Mouse (Mus musculus) midbrain, embryonic 15.5 days (tissue): ENCODE results near the gene Sipa1l2. TPM values are rescaled to one million over a fixed set of nuclear protein-coding genes. Genes with fewer than 3 reads are reported as not detected.

Experiments
- ATAC-seq: fragments of 200-750 bp; cut with Nextera tagmentation; replicated peaks from 2 replicates; pipeline ENCODE4 v1.8.0; 2017; ENCODE audit warnings: moderate TSS enrichment
- H3K27ac ChIP-seq: fragments of 300-500 bp; sonication (generic); 2 replicates; pipeline ENCODE4 v1.5.1; 2015; ENCODE audit warnings: mild to moderate bottlenecking, inconsistent platforms
- H3K27me3 ChIP-seq: fragments of 300-500 bp; sonication (generic); replicated peaks from 2 replicates; pipeline ENCODE4 v1.6.1; 2015; ENCODE audit warnings: inconsistent platforms
- H3K36me3 ChIP-seq: fragments of 300-500 bp; sonication (generic); replicated peaks from 2 replicates; pipeline ENCODE4 v1.6.1; 2015; ENCODE audit warnings: inconsistent platforms
- H3K4me1 ChIP-seq: fragments of 300-500 bp; sonication (generic); 2 replicates; pipeline ENCODE4 v1.6.1; 2015; ENCODE audit warnings: inconsistent platforms
- H3K4me2 ChIP-seq: fragments of 300-500 bp; sonication (generic); 2 replicates; pipeline ENCODE4 v1.6.1; 2015; ENCODE audit warnings: inconsistent platforms, mild to moderate bottlenecking, moderate library complexity
- H3K4me3 ChIP-seq: fragments of 300-500 bp; sonication (generic); 2 replicates; pipeline ENCODE4 v1.5.1; 2015; ENCODE audit warnings: mild to moderate bottlenecking, inconsistent platforms
- H3K9ac ChIP-seq: fragments of 300-500 bp; sonication (generic); 2 replicates; pipeline ENCODE4 v1.6.1; 2015; ENCODE audit warnings: mild to moderate bottlenecking, inconsistent platforms
- H3K9me3 ChIP-seq: fragments of 300-500 bp; sonication (generic); 2 replicates; pipeline ENCODE4 v1.6.1; 2016; ENCODE audit warnings: inconsistent platforms
- WGBS: fragments of 180-500 bp; shearing (Covaris S2); methylation state at CpG from one replicate; pipeline ENCODE4 v1.1.7; 2015; ENCODE audit warnings: mixed read lengths; 5-methylcytosine and 5-hydroxymethylcytosine counted together
- polyA plus RNA-seq: library from polyadenylated mRNA; unstranded; fragments of >200 nt; fragmentation: Nextera tagmentation; extraction: Ambion mirVana; gene quantifications from 2 replicates; pipeline ENCODE4 v1.2.1, GENCODE M21; 2015

Sipa1l2 gene
- polyA plus RNA-seq, 1 experiment from 2014 or later = 28.7 TPM

- H3K4me2 ChIP-seq = no peak overlapping the region
These were observed 108.1 kb downstream of the Sipa1l2 start for GRCm38 (mm10) chr8:125461504-125461903.

DNA sequence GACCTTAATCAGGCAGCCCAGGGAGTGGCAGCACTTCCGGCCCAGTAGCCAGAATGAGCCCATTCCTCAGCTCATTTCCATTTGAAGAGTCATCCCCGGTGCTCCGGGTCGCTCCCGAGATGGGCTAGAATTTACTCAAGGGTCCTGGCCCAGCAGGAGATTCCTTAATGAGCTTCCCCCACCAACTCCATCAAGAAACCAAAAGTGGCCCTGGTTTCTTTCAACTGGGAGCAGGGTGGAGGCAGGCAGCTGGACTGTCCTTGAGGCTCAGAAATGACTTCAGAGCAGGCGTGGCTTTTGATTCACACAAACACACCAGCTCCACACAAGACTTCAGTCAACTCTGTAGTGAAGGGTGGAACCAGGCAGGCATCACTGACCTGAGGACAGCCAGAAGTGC is 109.0 kb downstream of the Sipa1l2 start:
- Histone ChIP-seq H3K27ac (no peak overlapping the region), H3K9ac (no peak overlapping the region), H3K27me3 (no peaks in the 10 kb centered on the region), H3K36me3 (no peaks in the 10 kb centered on the region), H3K9me3 (no peaks in the 10 kb centered on the region), H3K4me3 (no peak overlapping the region), H3K4me2 (no peak overlapping the region), H3K4me1 (peaks cover 17% of the 10 kb centered on the region)
- 20% methylated on average over 6 of the region's 6 CpGs for WGBS
- ATAC-seq = no peak

More at GRCm38 (mm10) chr8:125461504-125461903, 108.1 kb downstream of the Sipa1l2 start:
- Histone ChIP-seq H3K27ac (peak overlapping the region; percentile 2; the same call in 1 of the 2 replicates), H3K27me3 (no peaks in the 10 kb centered on the region), H3K4me1 (peaks cover 22% of the 10 kb centered on the region), H3K36me3 (no peaks in the 10 kb centered on the region), H3K9me3 (no peaks in the 10 kb centered on the region), H3K4me3 (no peak overlapping the region), H3K9ac (no peak overlapping the region)
- WGBS = 79% methylated on average over 1 of the region's 1 CpGs
- no peak for ATAC-seq

- Histone ChIP-seq H3K27me3 (no peaks in the 10 kb centered on the region), H3K36me3 (no peaks in the 10 kb centered on the region; the same call in 1 of the 2 replicates), H3K4me3 (no peak overlapping the region), H3K4me1 (peaks cover 10% of the 10 kb centered on the region), H3K9me3 (no peaks in the 10 kb centered on the region), H3K27ac (no peak overlapping the region), H3K9ac (no peak overlapping the region), H3K4me2 (no peak overlapping the region)
- WGBS = 54% methylated on average over 6 of the region's 6 CpGs
- ATAC-seq = no peak
These were observed 120.6 kb downstream of the Sipa1l2 start for GRCm38 (mm10) chr8:125449048-125449447.

- Histone ChIP-seq H3K4me1 (peaks cover 10% of the 10 kb centered on the region), H3K27ac (no peak overlapping the region), H3K36me3 (peaks cover 4% of the 10 kb centered on the region; the same call in 1 of the 2 replicates), H3K9me3 (no peaks in the 10 kb centered on the region), H3K27me3 (no peaks in the 10 kb centered on the region), H3K9ac (no peak overlapping the region), H3K4me2 (no peak overlapping the region), H3K4me3 (no peak overlapping the region)
- WGBS = 97% methylated on average over 14 of the region's 14 CpGs
- no peak for ATAC-seq
These were observed 122.1 kb downstream of the Sipa1l2 start for GRCm38 (mm10) chr8:125447543-125447942.

DNA sequence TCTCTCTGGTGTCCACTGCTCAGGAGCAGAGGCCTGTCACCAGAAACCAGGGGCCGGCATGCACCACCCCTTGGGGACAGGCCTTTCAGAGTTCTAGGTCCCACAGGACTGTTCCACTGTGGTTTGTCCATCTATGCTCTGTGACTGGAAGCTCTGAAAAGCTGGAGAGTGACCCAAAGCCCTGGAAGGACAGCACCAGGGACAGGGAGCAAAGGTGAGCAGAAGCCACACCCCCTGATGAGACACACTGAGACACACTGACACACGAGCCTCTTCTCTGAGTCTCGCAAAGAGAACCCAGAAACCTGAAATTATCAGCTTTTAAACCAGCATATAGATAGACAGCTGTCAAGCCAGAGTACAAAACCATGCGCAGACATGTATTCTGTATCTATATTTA is 123.4 kb downstream of the Sipa1l2 start:
- Histone ChIP-seq H3K4me2 (no peak overlapping the region), H3K4me1 (peaks cover 10% of the 10 kb centered on the region), H3K27ac (no peak overlapping the region), H3K4me3 (no peak overlapping the region), H3K27me3 (no peaks in the 10 kb centered on the region), H3K9me3 (no peaks in the 10 kb centered on the region), H3K36me3 (peaks cover 4% of the 10 kb centered on the region; the same call in 1 of the 2 replicates), H3K9ac (no peak overlapping the region)
- no peak for ATAC-seq
- WGBS = 79% methylated on average over 4 of the region's 4 CpGs

GRCm38 (mm10) chr8:125445225-125445609 is 124.4 kb downstream of the Sipa1l2 start:
- ATAC-seq = no peak
- WGBS = 75% methylated on average over 3 of the region's 3 CpGs

DNA sequence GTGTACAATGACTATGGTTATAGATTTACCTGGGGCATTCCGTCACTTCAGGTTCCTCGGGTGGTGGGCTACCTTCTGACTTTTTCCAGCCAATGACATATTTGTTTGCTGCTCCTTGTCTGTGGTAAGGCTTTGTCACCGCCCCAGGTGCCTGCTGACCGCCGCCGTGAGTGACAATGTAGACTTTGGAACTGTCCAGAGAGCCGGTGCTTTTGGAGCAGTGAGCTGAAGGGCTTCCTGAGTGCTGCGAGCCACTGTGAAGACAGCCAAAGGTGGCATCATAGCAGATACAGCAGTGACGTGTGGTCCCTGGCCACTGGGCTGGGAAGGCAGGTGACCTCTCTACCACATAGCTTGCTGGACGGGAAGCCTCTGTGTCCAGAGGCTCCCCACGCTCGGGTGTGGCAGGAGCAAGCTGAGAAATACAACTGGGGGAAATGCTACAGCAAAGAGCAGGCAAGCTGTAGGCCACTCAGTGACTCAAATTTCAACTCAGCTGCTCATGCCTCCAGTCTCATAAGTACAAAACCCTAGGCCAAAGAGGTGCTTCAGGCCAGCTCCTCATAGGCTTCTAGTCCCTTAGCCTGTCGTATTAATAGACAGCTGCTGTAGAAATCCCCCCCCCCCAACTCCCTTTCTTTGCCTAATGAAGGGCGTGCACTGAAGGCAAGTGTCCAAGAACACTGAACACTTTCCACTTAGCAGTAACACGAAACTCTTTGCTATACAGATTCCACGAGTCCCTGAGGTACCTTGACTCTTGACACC is 125.0 kb downstream of the Sipa1l2 start:
- Histone ChIP-seq H3K9ac (no peak overlapping the region), H3K27ac (no peak overlapping the region), H3K4me1 (peaks cover 10% of the 10 kb centered on the region), H3K9me3 (no peaks in the 10 kb centered on the region), H3K27me3 (no peaks in the 10 kb centered on the region), H3K4me3 (no peak overlapping the region), H3K36me3 (peaks cover 8% of the 10 kb centered on the region), H3K4me2 (no peak overlapping the region)
- ATAC-seq = no peak
- 90% methylated on average over 16 of the region's 16 CpGs for WGBS

More at GRCm38 (mm10) chr8:125445225-125445609, 124.4 kb downstream of the Sipa1l2 start:
- H3K9ac ChIP-seq = no peak overlapping the region
- no peaks in the 10 kb centered on the region for H3K27me3 ChIP-seq
- no peaks in the 10 kb centered on the region for H3K9me3 ChIP-seq
- H3K27ac ChIP-seq = no peak overlapping the region
- H3K4me3 ChIP-seq = no peak overlapping the region
- no peak overlapping the region for H3K4me2 ChIP-seq
- H3K4me1 ChIP-seq = peaks cover 10% of the 10 kb centered on the region
- peaks cover 5% of the 10 kb centered on the region for H3K36me3 ChIP-seq

DNA sequence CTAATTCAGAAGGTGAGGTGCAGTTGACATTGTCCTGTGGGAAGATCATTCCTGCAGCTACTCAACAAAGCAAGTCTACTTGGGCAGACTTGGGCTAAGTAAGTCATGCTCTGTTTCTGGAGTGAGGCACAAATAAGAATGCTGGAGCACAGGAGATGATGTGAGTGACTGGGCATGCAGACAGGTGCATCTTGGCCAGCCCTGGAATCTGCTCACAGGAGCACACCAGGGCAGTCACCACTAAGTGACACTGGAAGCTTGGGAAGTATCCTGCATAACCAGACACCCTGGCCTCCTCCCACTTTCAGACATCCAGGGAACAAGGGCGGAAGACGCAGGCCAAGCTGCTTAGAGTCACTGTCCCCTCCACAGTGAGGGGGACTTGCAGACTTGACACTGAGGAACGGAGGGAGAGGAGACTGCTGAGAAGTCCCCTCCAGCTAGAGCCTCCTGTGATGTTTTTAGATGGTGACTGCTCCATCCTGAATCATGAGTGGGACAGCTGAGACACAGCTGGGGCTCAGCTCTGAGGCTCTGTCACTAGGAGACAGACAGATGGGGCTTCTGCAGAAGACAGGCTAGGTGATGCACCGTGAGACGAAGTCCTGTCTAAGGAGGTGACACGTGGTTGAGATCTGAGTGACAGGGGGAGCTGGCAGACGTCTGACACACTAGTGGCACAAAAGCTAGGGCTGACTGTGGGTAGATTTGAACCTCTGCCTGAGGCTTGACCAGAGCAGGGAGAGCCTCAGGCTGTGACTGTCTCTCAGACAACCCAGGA is 134.1 kb downstream of the Sipa1l2 start:
- no peaks in the 10 kb centered on the region for H3K9me3 ChIP-seq
- H3K4me1 ChIP-seq = no peaks in the 10 kb centered on the region; the same call in 1 of the 2 replicates
- peaks cover 4% of the 10 kb centered on the region for H3K36me3 ChIP-seq
- ATAC-seq = no peak
- no peak overlapping the region for H3K27ac ChIP-seq
- 69% methylated on average over 7 of the region's 7 CpGs for WGBS
- H3K4me3 ChIP-seq = no peak overlapping the region
- no peak overlapping the region for H3K4me2 ChIP-seq
- no peaks in the 10 kb centered on the region for H3K27me3 ChIP-seq
- no peak overlapping the region for H3K9ac ChIP-seq

DNA sequence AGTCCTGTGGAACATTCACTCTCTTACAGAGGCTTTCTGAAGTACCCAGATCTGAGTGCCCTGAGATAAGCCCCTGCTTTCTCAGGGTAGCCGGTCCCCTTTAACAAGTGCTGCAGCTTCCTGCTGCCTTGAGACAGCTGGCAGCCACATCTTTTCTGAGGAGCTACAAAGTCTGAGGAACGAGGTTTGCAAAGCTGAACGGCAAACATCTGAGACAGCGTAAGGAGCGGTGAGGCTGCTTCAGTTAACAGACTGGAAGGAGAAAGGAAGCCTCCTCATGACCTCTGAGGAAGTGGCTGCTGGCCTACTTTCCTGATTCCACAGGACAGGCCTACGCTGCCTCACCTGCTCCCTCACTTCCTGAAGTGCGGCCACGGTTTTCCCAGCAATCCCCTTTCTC is 135.5 kb downstream of the Sipa1l2 start:
- H3K4me2 ChIP-seq = no peak overlapping the region
- no peaks in the 10 kb centered on the region; the same call in 1 of the 2 replicates for H3K36me3 ChIP-seq
- WGBS = 60% methylated on average over 8 of the region's 8 CpGs
- no peak overlapping the region for H3K27ac ChIP-seq
- peaks cover 4% of the 10 kb centered on the region; the same call in 1 of the 2 replicates for H3K4me1 ChIP-seq
- ATAC-seq = no peak
- H3K9ac ChIP-seq = no peak overlapping the region
- no peaks in the 10 kb centered on the region for H3K9me3 ChIP-seq
- H3K4me3 ChIP-seq = no peak overlapping the region
- H3K27me3 ChIP-seq = no peaks in the 10 kb centered on the region

DNA sequence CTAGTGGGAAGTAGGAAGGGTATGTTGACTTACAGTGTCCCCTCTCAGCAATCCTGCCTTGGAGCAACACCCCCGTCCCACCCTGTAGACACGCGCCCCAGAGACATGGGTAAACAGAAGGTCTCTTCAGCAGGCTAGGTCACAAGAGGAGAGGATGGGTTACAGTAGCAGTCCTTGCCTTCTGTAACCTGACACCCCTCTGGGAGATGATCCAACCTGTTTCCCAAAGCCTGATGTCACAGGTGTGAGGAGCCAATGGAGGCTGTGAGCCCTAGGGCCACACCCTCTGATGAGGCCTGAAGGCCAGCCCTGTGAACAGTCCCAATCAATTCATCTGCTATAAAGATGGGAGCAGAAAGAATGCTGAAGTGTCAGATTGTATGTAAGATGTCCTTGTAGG is 138.3 kb downstream of the Sipa1l2 start:
- Histone ChIP-seq H3K9ac (no peak overlapping the region), H3K4me2 (no peak overlapping the region), H3K36me3 (no peaks in the 10 kb centered on the region; the same call in 1 of the 2 replicates), H3K4me3 (no peak overlapping the region), H3K27ac (no peak overlapping the region), H3K4me1 (peaks cover 10% of the 10 kb centered on the region; the same call in 1 of the 2 replicates), H3K9me3 (no peaks in the 10 kb centered on the region), H3K27me3 (no peaks in the 10 kb centered on the region)
- no peak for ATAC-seq
- 86% methylated on average over 3 of the region's 3 CpGs for WGBS

DNA sequence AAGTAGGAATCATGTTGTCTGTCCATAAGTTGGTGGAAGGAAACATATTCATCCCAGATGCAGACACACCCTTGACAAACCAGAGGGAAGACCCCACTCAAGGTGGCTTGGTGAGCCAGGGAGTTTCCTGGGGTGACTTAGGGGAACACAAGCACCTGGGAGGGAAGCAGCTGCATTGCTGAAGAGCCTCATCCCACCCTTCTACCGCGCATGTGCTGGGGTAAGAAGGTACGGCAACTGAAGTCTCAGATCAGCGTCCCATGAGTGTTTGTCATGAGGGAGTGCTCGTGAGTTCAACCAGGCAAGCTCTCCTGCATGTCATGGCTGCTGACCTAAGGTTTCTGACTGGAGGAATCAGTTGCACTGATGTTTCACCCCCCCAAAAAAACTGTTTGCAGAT is 138.8 kb downstream of the Sipa1l2 start:
- WGBS = 98% methylated on average over 5 of the region's 5 CpGs
- no peak for ATAC-seq

GRCm38 (mm10) chr8:125428979-125429690 is 140.5 kb downstream of the Sipa1l2 start:
- WGBS = 20% methylated on average over 8 of the region's 8 CpGs
- Histone ChIP-seq H3K27ac (no peak overlapping the region), H3K27me3 (no peaks in the 10 kb centered on the region), H3K36me3 (no peaks in the 10 kb centered on the region; the same call in 1 of the 2 replicates), H3K4me3 (no peak overlapping the region), H3K9me3 (no peaks in the 10 kb centered on the region), H3K4me1 (peaks cover 19% of the 10 kb centered on the region), H3K9ac (no peak overlapping the region), H3K4me2 (no peak overlapping the region)
- peak; percentile 69 for ATAC-seq

More for the DNA sequence above, 138.8 kb downstream of the Sipa1l2 start:
- Histone ChIP-seq H3K27me3 (no peaks in the 10 kb centered on the region), H3K9me3 (no peaks in the 10 kb centered on the region), H3K36me3 (no peaks in the 10 kb centered on the region; the same call in 1 of the 2 replicates), H3K9ac (no peak overlapping the region), H3K4me1 (peaks cover 10% of the 10 kb centered on the region; the same call in 1 of the 2 replicates), H3K4me2 (no peak overlapping the region), H3K27ac (no peak overlapping the region), H3K4me3 (no peak overlapping the region)
